Mouse (Mus musculus) hindbrain, postnatal 0 days (tissue): ENCODE data around the gene Sp3. TPM values are rescaled to one million over a fixed set of nuclear protein-coding genes. Genes with fewer than 3 reads are reported as not detected.
A peak's percentile ranks its signal among the peaks of the same experiment; 100 is the strongest.

Experiments
- ATAC-seq: fragments of 200-750 bp; cut with Nextera tagmentation; 2 replicates; pipeline ENCODE4 v1.8.0; 2017; ENCODE audit warnings: mild to moderate bottlenecking, moderate TSS enrichment, moderate library complexity
- DNase-seq: peaks from one replicate; pipeline ENCODE4 v3.0.0-alpha.2; 2015; ENCODE audit warnings: low spot score
- H3K27ac ChIP-seq: fragments of 300-500 bp; sonication (generic); 2 replicates; pipeline ENCODE4 v1.5.1; 2014; ENCODE audit warnings: mild to moderate bottlenecking
- H3K27me3 ChIP-seq: fragments of 300-500 bp; sonication (generic); 2 replicates; pipeline ENCODE4 v1.6.1; 2014; ENCODE audit warnings: low read length, mixed read lengths; ENCODE audit not compliant: insufficient read depth
- H3K36me3 ChIP-seq: fragments of 300-500 bp; sonication (generic); 2 replicates; pipeline ENCODE4 v1.6.1; 2014; ENCODE audit warnings: low read length, mixed read lengths; ENCODE audit not compliant: insufficient read depth
- H3K4me1 ChIP-seq: fragments of 300-500 bp; sonication (generic); 2 replicates; pipeline ENCODE4 v1.6.1; 2014; ENCODE audit warnings: antibody characterized with exemption, low read length, mixed read lengths; ENCODE audit not compliant: insufficient read depth
- H3K4me2 ChIP-seq: fragments of 300-500 bp; sonication (generic); 2 replicates; pipeline ENCODE4 v1.6.1; 2014; ENCODE audit warnings: low read depth, mild to moderate bottlenecking, low read length, moderate library complexity, mixed read lengths
- H3K4me3 ChIP-seq: fragments of 300-500 bp; sonication (generic); 2 replicates; pipeline ENCODE4 v1.5.1; 2014; ENCODE audit warnings: low read length
- H3K9ac ChIP-seq: fragments of 300-500 bp; sonication (generic); replicated peaks from 2 replicates; pipeline ENCODE4 v1.6.1; 2014; ENCODE audit warnings: mild to moderate bottlenecking, low read length, moderate library complexity, mixed read lengths
- H3K9me3 ChIP-seq: fragments of 300-500 bp; sonication (generic); 2 replicates; pipeline ENCODE4 v1.6.1; 2016; ENCODE audit warnings: low read length, mixed read lengths
- CTCF ChIP-seq: IDR thresholded peaks from 2 replicates; pipeline ENCODE4 v1.5.1; 2016; ENCODE audit warnings: antibody characterized with exemption, control low read depth, low read depth
- WGBS: fragments of 180-500 bp; shearing (Covaris S2); extraction: QIAGEN DNeasy Blood & Tissue Kit; methylation state at CpG from one replicate; pipeline ENCODE4 v1.1.7; 2014; 5-methylcytosine and 5-hydroxymethylcytosine counted together
- polyA plus RNA-seq: library from polyadenylated mRNA; unstranded; fragments of >200 nt; fragmentation: Nextera tagmentation; extraction: Ambion mirVana; gene quantifications from 2 replicates; pipeline ENCODE4 v1.2.1, GENCODE M21; 2015
- total RNA-seq: library from RNA; depleted of rRNA; stranded (reverse); fragments of >200 nt; gene quantifications from 2 replicates; pipeline ENCODE4 v1.2.3, GENCODE M21; 2014

Gene Sp3
- total and polyA plus RNA-seq, 2 experiments from 2014 or later = 24.6 to 91.4 TPM

DNA sequence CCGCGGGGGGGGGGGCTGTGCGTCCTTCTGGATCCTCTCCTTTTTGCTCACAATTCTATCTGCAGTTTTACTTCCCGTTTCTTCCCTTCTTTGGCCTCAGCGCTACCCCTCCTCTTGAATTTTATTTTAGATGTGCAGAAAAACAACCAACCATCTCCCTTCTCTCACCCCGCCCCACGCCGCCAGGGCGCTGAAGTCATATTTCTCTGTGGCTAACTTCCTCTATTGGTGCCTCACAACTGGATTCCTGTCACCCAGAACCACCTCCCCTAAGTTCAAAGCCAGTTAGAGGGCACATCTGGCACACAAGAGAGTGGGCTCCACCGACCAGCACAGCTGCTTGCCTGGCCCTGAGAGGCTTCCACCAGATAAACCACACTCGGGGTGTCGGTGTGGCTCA lies 22.8 kb upstream of the Sp3 start:
- no peak overlapping the region for H3K9ac ChIP-seq
- WGBS = 55% methylated on average over 12 of the region's 12 CpGs

DNA sequence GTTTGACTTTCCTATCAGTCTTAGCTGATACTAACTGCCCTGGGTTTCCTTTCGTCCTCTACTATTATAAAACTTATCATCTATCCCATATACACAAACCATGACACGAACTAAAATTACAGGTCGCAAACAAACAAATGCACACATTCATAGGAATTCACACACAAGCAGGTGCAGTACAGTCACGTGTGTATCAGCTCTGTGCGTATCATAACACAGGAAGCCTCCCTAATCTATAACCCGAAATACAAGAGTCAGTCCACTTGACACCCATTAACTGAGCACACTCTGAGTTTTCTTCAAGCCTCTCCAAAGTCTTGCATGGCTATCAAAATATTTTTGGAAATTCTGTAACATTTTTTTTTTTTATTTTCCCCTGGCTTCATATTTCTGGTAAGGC lies 22.2 kb upstream of the Sp3 start:
- Histone ChIP-seq H3K9me3 (no peaks in the 10 kb centered on the region), H3K36me3 (no peaks in the 10 kb centered on the region), H3K27ac (no peak overlapping the region), H3K27me3 (no peaks in the 10 kb centered on the region), H3K4me2 (no peak overlapping the region), H3K4me3 (no peak overlapping the region), H3K9ac (no peak overlapping the region), H3K4me1 (peaks cover 5% of the 10 kb centered on the region; the same call in 1 of the 2 replicates)
- ATAC-seq = no peak
- WGBS = 91% methylated on average over 6 of the region's 6 CpGs
- TF ChIP-seq CTCF = no peak
- DNase-seq = no peak

More for the DNA sequence above, 22.8 kb upstream of the Sp3 start:
- TF ChIP-seq CTCF = no peak
- DNase-seq (no peak), ATAC-seq (no peak)
- peak overlapping the region; percentile 80; the same call in 1 of the 2 replicates for H3K27ac ChIP-seq
- peaks cover 5% of the 10 kb centered on the region; the same call in 1 of the 2 replicates for H3K4me1 ChIP-seq
- H3K4me3 ChIP-seq = no peak overlapping the region
- H3K36me3 ChIP-seq = no peaks in the 10 kb centered on the region
- H3K9me3 ChIP-seq = no peaks in the 10 kb centered on the region
- H3K27me3 ChIP-seq = no peaks in the 10 kb centered on the region
- no peak overlapping the region for H3K4me2 ChIP-seq

DNA sequence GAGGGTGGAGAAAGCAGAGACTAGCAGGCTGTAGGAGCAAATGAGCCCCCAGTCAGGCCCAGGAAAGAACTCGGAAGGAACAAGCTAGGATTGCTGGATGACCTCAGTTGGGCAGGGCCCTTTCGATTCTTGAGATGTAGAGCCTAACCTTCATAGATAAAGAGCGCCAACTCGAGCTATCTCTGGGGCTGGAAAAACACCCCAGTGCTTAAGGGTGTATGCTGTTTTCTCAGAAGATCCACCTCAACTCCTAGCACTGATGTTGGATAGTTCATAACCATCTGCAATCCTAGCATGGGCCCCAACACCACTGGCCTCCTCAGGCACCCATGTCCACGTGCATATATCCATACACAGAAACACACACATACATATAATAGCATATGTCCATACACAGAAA lies 21.7 kb upstream of the Sp3 start:
- 88% methylated on average over 5 of the region's 5 CpGs for WGBS

DNA sequence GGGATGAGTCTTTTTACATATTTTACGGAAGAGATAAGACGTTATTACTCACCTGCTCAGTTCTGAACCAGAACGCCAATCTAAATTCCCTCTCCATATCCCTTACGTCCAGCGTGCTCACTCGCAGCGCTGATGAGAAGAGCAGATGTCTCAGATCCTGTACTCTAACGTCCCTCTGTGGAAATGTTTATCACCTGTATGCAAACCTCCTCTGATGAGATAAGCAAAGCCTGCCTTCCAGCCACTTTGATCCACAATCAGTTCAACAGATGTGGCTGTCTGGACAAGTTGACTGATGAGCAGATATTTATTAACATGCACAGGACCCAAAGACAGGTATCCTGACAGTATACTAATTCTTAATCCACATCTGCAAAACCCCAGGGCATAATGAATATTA lies 19.9 kb upstream of the Sp3 start:
- 77% methylated on average over 8 of the region's 8 CpGs for WGBS

More for the DNA sequence above, 21.7 kb upstream of the Sp3 start:
- no peaks in the 10 kb centered on the region for H3K9me3 ChIP-seq
- H3K36me3 ChIP-seq = no peaks in the 10 kb centered on the region
- TF ChIP-seq CTCF = no peak
- no peak overlapping the region for H3K27ac ChIP-seq
- ATAC-seq (no peak), DNase-seq (no peak)
- no peak overlapping the region for H3K4me3 ChIP-seq
- no peak overlapping the region for H3K9ac ChIP-seq
- H3K4me2 ChIP-seq = no peak overlapping the region
- H3K4me1 ChIP-seq = peaks cover 6% of the 10 kb centered on the region; the same call in 1 of the 2 replicates
- no peaks in the 10 kb centered on the region for H3K27me3 ChIP-seq

DNA sequence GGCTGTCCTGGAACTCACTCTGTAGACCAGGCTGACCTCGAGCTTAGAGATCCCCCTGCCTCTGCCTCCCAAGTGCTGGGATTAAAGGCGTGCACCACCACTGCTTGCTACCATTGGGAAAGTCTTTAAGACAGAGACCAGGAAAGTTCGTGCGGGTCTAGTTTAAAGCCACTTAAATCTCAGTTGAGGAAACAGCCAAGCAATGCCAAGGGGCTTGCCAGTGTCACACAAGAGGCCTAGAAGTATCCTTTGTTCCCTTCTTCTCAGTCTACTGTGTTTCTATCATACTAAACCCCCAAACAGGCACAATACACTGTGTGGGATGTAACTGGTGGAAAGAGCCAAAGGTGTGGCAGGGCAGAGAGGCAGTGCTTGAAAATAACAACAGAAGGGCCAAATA lies 17.3 kb upstream of the Sp3 start:
- ATAC-seq (no peak), DNase-seq (no peak)
- no peak overlapping the region for H3K27ac ChIP-seq
- no peaks in the 10 kb centered on the region for H3K27me3 ChIP-seq
- no peaks in the 10 kb centered on the region for H3K36me3 ChIP-seq
- peaks cover 9% of the 10 kb centered on the region; the same call in 1 of the 2 replicates for H3K4me1 ChIP-seq
- H3K9me3 ChIP-seq = no peaks in the 10 kb centered on the region
- H3K4me3 ChIP-seq = no peak overlapping the region
- WGBS = 91% methylated on average over 4 of the region's 4 CpGs
- H3K9ac ChIP-seq = no peak overlapping the region
- H3K4me2 ChIP-seq = no peak overlapping the region
- TF ChIP-seq CTCF = no peak

More for the DNA sequence above, 19.9 kb upstream of the Sp3 start:
- H3K9me3 ChIP-seq = no peaks in the 10 kb centered on the region
- no peaks in the 10 kb centered on the region for H3K36me3 ChIP-seq
- no peak overlapping the region for H3K9ac ChIP-seq
- H3K27ac ChIP-seq = no peak overlapping the region
- peaks cover 14% of the 10 kb centered on the region; the same call in 1 of the 2 replicates for H3K4me1 ChIP-seq
- no peak for ATAC-seq
- no peak overlapping the region for H3K4me2 ChIP-seq
- DNase-seq = no peak
- H3K27me3 ChIP-seq = no peaks in the 10 kb centered on the region
- TF ChIP-seq CTCF = no peak
- no peak overlapping the region for H3K4me3 ChIP-seq

DNA sequence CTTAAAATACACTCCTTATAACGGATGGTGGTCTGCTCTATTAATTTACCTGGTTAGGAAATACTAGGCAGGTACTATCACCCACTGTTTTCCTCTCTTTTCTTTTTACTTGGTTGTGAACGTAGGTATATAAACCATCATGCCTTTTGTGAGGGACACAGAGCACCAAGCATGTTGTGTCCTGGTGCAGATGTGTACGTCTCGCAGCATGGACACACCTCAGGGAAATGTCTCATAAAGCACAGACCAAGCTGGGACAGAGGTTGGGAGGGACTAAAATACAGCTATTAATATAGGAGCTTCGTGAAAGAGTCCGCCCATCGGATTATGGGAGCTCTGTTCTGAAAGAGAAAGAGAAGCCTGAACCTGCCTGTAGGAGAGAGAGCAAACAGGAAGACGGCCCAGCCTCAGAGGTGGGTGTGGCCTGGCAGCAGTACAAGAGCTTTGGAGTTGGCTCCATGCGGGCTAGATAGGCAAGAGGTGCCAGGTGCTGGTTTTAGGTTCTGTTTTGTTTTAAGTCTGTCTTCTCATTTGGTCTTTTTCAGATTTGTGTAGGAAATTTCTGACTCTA lies 16.6 kb upstream of the Sp3 start:
- Histone ChIP-seq H3K36me3 (no peaks in the 10 kb centered on the region), H3K4me2 (no peak overlapping the region), H3K27ac (0 out of 2 replicates have a peak overlapping the region, but pooled peaks have one; percentile 2), H3K4me1 (peaks cover 9% of the 10 kb centered on the region; the same call in 1 of the 2 replicates), H3K9me3 (no peaks in the 10 kb centered on the region), H3K27me3 (no peaks in the 10 kb centered on the region), H3K4me3 (no peak overlapping the region), H3K9ac (no peak overlapping the region)
- TF ChIP-seq CTCF = no peak
- no peak for ATAC-seq
- 55% methylated on average over 9 of the region's 9 CpGs for WGBS
- DNase-seq = peak; percentile 9
